Mouse (Mus musculus) CH12.LX (cell line): ENCODE results near the gene Rbpjl. TPM values are rescaled to one million over a fixed set of nuclear protein-coding genes. Genes with fewer than 3 reads are reported as not detected.

Source experiments
- DNase-seq: peaks from one replicate; pipeline ENCODE4 v3.0.0-alpha.2; 2013; ENCODE audit errors: extremely low read depth
- H3K27ac ChIP-seq: 2 replicates; pipeline ENCODE4 v1.5.1; 2012; ENCODE audit warnings: low read depth, mild to moderate bottlenecking, control low read depth, moderate library complexity; ENCODE audit not compliant: insufficient read depth
- H3K27me3 ChIP-seq: replicated peaks from 2 replicates; pipeline ENCODE3; 2012; ENCODE audit warnings: inconsistent platforms
- H3K36me3 ChIP-seq, 2 experiments: replicated peaks in 1 of 2; 2 replicates each; pipeline versions ENCODE3 to v1.6.1; 2012; ENCODE audit warnings: inconsistent platforms in 1 of 2, low read length in 1 of 2, mild to moderate bottlenecking in 1 of 2, mixed read lengths in 1 of 2, moderate library complexity in 1 of 2; ENCODE audit not compliant: control insufficient read depth in 1 of 2, insufficient read depth in 1 of 2
- H3K4me1 ChIP-seq, 2 experiments: 2 replicates each; pipeline ENCODE4 v1.6.1; 2012; ENCODE audit warnings: inconsistent platforms in 1 of 2, moderate library complexity in 1 of 2; ENCODE audit not compliant: insufficient read depth in 2 of 2, control insufficient read depth in 1 of 2
- H3K4me2 ChIP-seq: 2 replicates; pipeline ENCODE4 v1.6.1; 2012; ENCODE audit warnings: low read depth, mild to moderate bottlenecking, control low read depth; ENCODE audit not compliant: poor library complexity, insufficient read depth, severe bottlenecking
- H3K4me3 ChIP-seq, 3 experiments: fragments of 150-350 bp in 1 of 3; sonication (generic) in 1 of 3; replicated peaks in 1 of 3; 2 replicates each; pipeline versions ENCODE3 to v1.5.1; 2011 to 2012; ENCODE audit warnings: low read depth in 2 of 3, low read length in 2 of 3, mild to moderate bottlenecking in 2 of 3, moderate library complexity in 2 of 3, control low read depth in 1 of 3, improper control_type of control experiment in 1 of 3, inconsistent platforms in 1 of 3, mixed read lengths in 1 of 3; ENCODE audit not compliant: poor library complexity in 1 of 3
- H3K79me2 ChIP-seq: replicated peaks from 2 replicates; pipeline ENCODE4 v1.6.1; 2012; ENCODE audit warnings: mild to moderate bottlenecking, moderate library complexity; ENCODE audit not compliant: control insufficient read depth, poor library complexity, insufficient read depth, severe bottlenecking; ENCODE audit errors: extremely low read depth
- H3K9ac ChIP-seq: 2 replicates; pipeline ENCODE4 v1.6.1; 2012; ENCODE audit warnings: low read depth, mild to moderate bottlenecking, control low read depth, moderate library complexity; ENCODE audit not compliant: insufficient read depth
- H3K9me3 ChIP-seq: replicated peaks from 2 replicates; pipeline ENCODE3; 2012; ENCODE audit warnings: low read length, inconsistent platforms, mixed read lengths
- BHLHE40 ChIP-seq: IDR thresholded peaks from 2 replicates; pipeline ENCODE4 v1.6.1; 2011; ENCODE audit warnings: mild to moderate bottlenecking, low read depth, low read length, improper control_type of control experiment
- CHD1 ChIP-seq: IDR thresholded peaks from 2 replicates; pipeline ENCODE4 v1.6.1; 2012; ENCODE audit warnings: low read depth, low read length, improper control_type of control experiment, inconsistent platforms
- CHD2 ChIP-seq: IDR thresholded peaks from 2 replicates; pipeline ENCODE4 v1.6.1; 2011; ENCODE audit warnings: low read length, improper control_type of control experiment
- ELF1 ChIP-seq: IDR thresholded peaks from 2 replicates; pipeline ENCODE4 v1.6.1; 2014; ENCODE audit warnings: low read depth, mild to moderate bottlenecking, inconsistent platforms, low read length, improper control_type of control experiment
- EP300 ChIP-seq: IDR thresholded peaks from 2 replicates; pipeline ENCODE4 v1.6.1; 2011; ENCODE audit warnings: low read length, improper control_type of control experiment
- ETS1 ChIP-seq: conservative IDR thresholded peaks from 2 replicates; pipeline ENCODE4 v1.6.1; 2012; ENCODE audit warnings: low read depth, mild to moderate bottlenecking, inconsistent platforms, low read length, improper control_type of control experiment, moderate library complexity
- GABPA ChIP-seq: IDR thresholded peaks from 2 replicates; pipeline ENCODE4 v1.6.1; 2012; ENCODE audit warnings: low read depth, low read length, improper control_type of control experiment, inconsistent platforms; ENCODE audit not compliant: insufficient replicate concordance
- MAZ ChIP-seq: IDR thresholded peaks from 2 replicates; pipeline ENCODE4 v1.6.1; 2012; ENCODE audit warnings: low read depth, mild to moderate bottlenecking, inconsistent platforms, low read length, improper control_type of control experiment, moderate library complexity
- NELFE ChIP-seq: IDR thresholded peaks from 2 replicates; pipeline ENCODE4 v1.6.1; 2011; ENCODE audit warnings: low read depth, low read length, improper control_type of control experiment
- NRF1 ChIP-seq: IDR thresholded peaks from 2 replicates; pipeline ENCODE4 v1.6.1; 2014; ENCODE audit warnings: low read depth, mild to moderate bottlenecking, inconsistent platforms, low read length, improper control_type of control experiment, moderate library complexity
- POLR2A ChIP-seq: IDR thresholded peaks from 2 replicates; pipeline ENCODE4 v1.6.1; 2011; ENCODE audit warnings: low read depth, mild to moderate bottlenecking, improper control_type of control experiment, low read length
- POLR2AphosphoS2 ChIP-seq: IDR thresholded peaks from 2 replicates; pipeline ENCODE4 v1.6.1; 2011; ENCODE audit warnings: low read depth, low read length, improper control_type of control experiment
- TBP ChIP-seq: conservative IDR thresholded peaks from 2 replicates; pipeline ENCODE4 v1.6.1; 2011; ENCODE audit warnings: low read depth, low read length, improper control_type of control experiment
- TCF12 ChIP-seq: IDR thresholded peaks from 2 replicates; pipeline ENCODE4 v1.6.1; 2014; ENCODE audit warnings: low read depth, mild to moderate bottlenecking, inconsistent platforms, low read length, improper control_type of control experiment
- USF2 ChIP-seq: conservative IDR thresholded peaks from 2 replicates; pipeline ENCODE4 v1.6.1; 2011; ENCODE audit warnings: low read depth, low read length, improper control_type of control experiment
- ZKSCAN1 ChIP-seq: IDR thresholded peaks from 2 replicates; pipeline ENCODE4 v1.6.1; 2012; ENCODE audit warnings: low read depth, inconsistent platforms, low read length, improper control_type of control experiment, borderline replicate concordance
- dilution Hi-C: fragments of 300-500 bp; cut with MboI; formaldehyde crosslinking; loops from 2 replicates; pipeline ENCODE4 v1.14.3; 2020; ENCODE audit warnings: low sequenced_read_pairs; ENCODE audit not compliant: extremely low pct_unique_long_range_greater_than_20kb, extremely low pct_ligation_motif_present
- in situ Hi-C: fragments of 300-500 bp; cut with MboI; formaldehyde crosslinking; loops from 3 replicates; pipeline ENCODE4 v1.14.3; 2019; ENCODE audit warnings: low sequenced_read_pairs, low pct_ligation_motif_present, low pct_unique_long_range_greater_than_20kb, mixed read lengths
- polyA plus RNA-seq: library from polyadenylated mRNA; unstranded; fragments of >175 nt; gene quantifications from 2 replicates; pipeline ENCODE4 v1.2.1, GENCODE M21; 2012; ENCODE audit warnings: low read depth; ENCODE audit not compliant: insufficient read length
- total RNA-seq, 2 experiments: library from RNA; depleted of rRNA; stranded (reverse); fragments of 300-350 nt in 1 of 2; fragments of >200 nt in 1 of 2; gene quantifications; 2 replicates each; pipeline ENCODE4 v1.2.3; 2012 to 2014

The Rbpjl gene
- total and polyA plus RNA-seq, 3 experiments = 0.08 TPM; not detected in 2

GRCm38 (mm10) chr2:164436215-164436913, 33.4 kb downstream of the Rbpjl start:
- Histone ChIP-seq H3K4me3 (no peak overlapping the region), H3K27me3 (no peaks in the 10 kb centered on the region), H3K79me2 (peaks cover 62% of the 10 kb centered on the region), H3K4me1 (peaks cover 31 to 77% of the 10 kb centered on the region in 2 experiments), H3K27ac (no peak overlapping the region), H3K9ac (no peak overlapping the region), H3K36me3 (peaks cover 0 to 53% of the 10 kb centered on the region in 2 experiments), H3K4me2 (0 out of 2 replicates have a peak overlapping the region, but pooled peaks have one; percentile 27), H3K9me3 (no peaks in the 10 kb centered on the region)
- TF ChIP-seq GABPA = no peak
- TF ChIP-seq ELF1 = no peak
- TF ChIP-seq NELFE = no peak
- no peak for TF ChIP-seq NRF1
- dilution Hi-C loops (no loop called here), in situ Hi-C loops (no loop called here)
- DNase-seq = no peak

- Histone ChIP-seq H3K27ac (no peak overlapping the region), H3K4me2 (0 out of 2 replicates have a peak overlapping the region, but pooled peaks have one; percentile 27), H3K9me3 (no peaks in the 10 kb centered on the region), H3K79me2 (peaks cover 61% of the 10 kb centered on the region), H3K9ac (no peak overlapping the region), H3K27me3 (no peaks in the 10 kb centered on the region), H3K4me1 (peaks cover 31 to 79% of the 10 kb centered on the region in 2 experiments), H3K4me3 (no peak overlapping the region), H3K36me3 (peaks cover 0 to 48% of the 10 kb centered on the region in 2 experiments)
- dilution Hi-C loops (no loop called here), in situ Hi-C loops (no loop called here)
- DNase-seq = no peak
- TF ChIP-seq USF2 = no peak
- no peak for TF ChIP-seq TCF12
- peak; percentile 61 for TF ChIP-seq BHLHE40
- TF ChIP-seq EP300 = 0 out of 2 replicates have a peak, but pooled peaks have one; percentile 25
- peak; percentile 60; the same call in 1 of the 2 replicates for TF ChIP-seq ETS1
- TF ChIP-seq MAZ = 0 out of 2 replicates have a peak, but pooled peaks have one; percentile 33
Observed at GRCm38 (mm10) chr2:164436961-164437360, 34.0 kb downstream of the Rbpjl start.

- H3K27ac ChIP-seq = no peak overlapping the region
- no peaks in the 10 kb centered on the region for H3K9me3 ChIP-seq
- no peak overlapping the region for H3K4me2 ChIP-seq
- in situ Hi-C loops = no loop called here
- peaks cover 31 to 76% of the 10 kb centered on the region in 2 experiments for H3K4me1 ChIP-seq
- no peak overlapping the region for H3K9ac ChIP-seq
- no peak overlapping the region for H3K4me3 ChIP-seq
- H3K36me3 ChIP-seq = peaks cover 0 to 42% of the 10 kb centered on the region in 2 experiments
- dilution Hi-C loops = no loop called here
- DNase-seq = no peak
- no peaks in the 10 kb centered on the region for H3K27me3 ChIP-seq
- H3K79me2 ChIP-seq = peaks cover 61% of the 10 kb centered on the region
- TF ChIP-seq ZKSCAN1 = no peak
- TF ChIP-seq ELF1 = no peak
- no peak for TF ChIP-seq POLR2A
- TF ChIP-seq USF2 = no peak
- TF ChIP-seq CHD2 = no peak
- TF ChIP-seq POLR2AphosphoS2 = no peak
- no peak for TF ChIP-seq TBP
- no peak for TF ChIP-seq CHD1
Observed at GRCm38 (mm10) chr2:164437710-164438109, 34.8 kb downstream of the Rbpjl start.
